Mouse (Mus musculus): ENCODE results near the gene Cabp2.

Cabp2 gene

DNA sequence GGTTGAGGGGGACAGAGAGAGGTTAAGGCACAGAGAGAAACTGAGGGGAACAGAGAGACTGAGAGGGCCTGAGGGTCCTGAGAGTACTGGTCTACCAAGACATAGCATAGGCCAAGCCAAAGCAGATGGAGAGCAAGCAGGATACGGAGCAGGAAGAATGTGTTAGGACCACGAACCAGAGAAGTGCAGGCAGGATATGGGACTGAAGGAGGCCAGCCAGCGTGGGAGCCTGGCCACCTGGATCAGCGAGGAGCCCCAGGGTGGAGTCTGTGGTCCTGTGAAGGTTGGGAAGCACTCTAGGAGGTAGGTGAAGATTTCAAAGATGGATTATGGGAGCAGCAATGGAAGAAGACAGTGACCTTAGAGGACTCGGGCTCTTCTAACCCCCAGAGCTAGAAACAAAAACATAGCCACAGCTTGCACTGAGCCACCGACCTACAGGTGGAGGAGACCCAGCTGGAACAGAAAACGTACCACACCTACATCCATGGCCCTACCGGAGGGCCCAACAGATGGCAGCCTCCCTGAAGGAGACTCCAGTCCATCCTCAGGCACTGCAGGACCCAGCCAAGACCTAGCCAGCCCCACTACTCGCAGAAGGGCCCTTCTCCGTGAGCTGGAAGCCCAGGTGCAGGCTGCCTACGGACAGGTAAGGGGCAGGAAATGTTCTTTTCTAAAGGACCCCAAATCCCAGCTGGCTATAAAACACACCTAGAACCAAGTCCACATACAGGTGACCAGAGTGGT is 1.0 kb downstream of the Cabp2 start:
- DNase-seq: no peak

GRCm38 (mm10) chr19:4083316-4083715 is 1.9 kb downstream of the Cabp2 start:
- no peak for DNase-seq

GRCm38 (mm10) chr19:4083826-4084225 is 2.4 kb downstream of the Cabp2 start:
- no peak for DNase-seq

- DNase-seq: peak; percentile 39
Measured at GRCm38 (mm10) chr19:4084984-4085383, 3.6 kb downstream of the Cabp2 start.

- DNase-seq: no peak
Measured at GRCm38 (mm10) chr19:4086156-4086555, 4.8 kb downstream of the Cabp2 start.

DNA sequence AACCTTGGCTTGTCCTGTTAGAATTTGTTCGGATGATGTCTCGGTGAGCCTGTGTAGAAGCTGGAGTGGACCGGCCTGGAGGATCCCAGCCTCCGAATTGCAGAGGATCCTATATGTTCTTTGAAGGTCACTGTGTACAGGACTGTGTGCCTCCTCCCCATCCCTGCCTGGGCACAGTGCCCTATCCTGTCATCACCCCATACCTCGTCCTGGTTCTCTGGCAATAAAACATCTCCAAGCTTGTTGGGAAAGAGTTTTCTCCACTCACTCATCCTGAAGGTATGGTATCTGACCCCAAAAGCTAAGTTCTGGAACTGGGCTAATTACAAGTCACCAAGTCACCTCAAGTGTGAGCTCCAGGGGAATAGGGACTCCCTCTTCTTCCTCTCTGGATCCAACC is 5.7 kb downstream of the Cabp2 start:
- no peak for DNase-seq

- no peak for DNase-seq
Measured at GRCm38 (mm10) chr19:4088146-4088545, 6.8 kb downstream of the Cabp2 start.

- DNase-seq: no peak
Measured at GRCm38 (mm10) chr19:4089128-4089527, 7.8 kb downstream of the Cabp2 start.

DNA sequence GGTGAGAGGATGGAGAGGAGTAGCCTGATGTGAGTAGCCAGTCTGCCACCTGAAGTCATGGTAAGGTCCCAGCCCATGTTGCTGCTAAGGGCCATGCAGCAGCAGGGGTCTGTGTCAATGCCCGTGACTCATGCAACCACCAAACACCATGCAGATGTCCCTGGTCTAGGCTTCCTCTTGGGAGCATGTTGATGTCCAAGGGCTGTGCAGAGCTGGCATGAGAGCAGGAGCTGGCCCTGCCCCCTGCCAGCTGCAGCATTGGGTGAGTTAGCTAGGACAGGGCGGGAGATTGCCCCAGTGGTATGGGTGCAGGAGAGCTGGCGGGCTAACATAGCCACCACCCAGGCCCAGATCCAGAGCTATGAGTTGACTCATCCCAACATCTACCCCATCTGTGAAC is 9.1 kb downstream of the Cabp2 start:
- DNase-seq: no peak

DNA sequence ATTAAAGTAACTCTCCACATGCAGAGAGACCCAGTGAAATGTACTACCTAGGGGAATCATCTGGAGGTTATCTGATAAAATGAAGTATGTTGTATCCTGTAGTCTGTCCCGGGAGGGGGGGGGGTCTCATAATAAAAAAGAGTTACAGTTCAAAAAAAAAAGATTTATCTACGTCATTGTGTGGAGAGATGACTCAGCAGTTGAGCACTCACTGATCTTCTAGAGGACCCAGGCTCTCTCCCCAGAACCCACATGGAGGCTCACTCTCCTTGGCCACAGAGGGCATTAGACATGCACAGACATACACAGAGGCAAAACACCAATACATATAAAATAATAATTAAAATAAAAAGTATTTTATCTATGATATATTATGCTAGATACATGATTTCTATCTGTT is 10.0 kb downstream of the Cabp2 start:
- no peak for DNase-seq

DNA sequence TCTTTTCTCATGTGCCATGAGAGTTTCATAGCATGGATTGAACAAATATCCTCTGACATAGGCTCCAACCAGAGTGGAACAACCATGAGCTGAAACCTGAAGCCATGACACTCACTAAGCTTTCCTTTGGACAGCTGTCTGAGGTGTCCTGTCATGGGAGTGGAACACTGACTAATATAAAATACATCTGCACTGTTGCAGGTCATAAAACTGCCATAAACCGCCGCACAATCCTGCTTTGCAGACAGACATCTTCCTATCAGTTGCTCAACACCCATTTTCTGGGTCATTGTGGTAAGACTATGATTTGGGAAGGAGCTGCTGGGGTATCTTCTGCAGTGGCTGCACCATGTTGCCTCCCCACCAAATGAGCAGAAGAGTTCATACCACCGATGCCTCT is 11.4 kb downstream of the Cabp2 start:
- DNase-seq: no peak

- DNase-seq: no peak
Measured at GRCm38 (mm10) chr19:4093772-4094171, 12.4 kb downstream of the Cabp2 start.

DNA sequence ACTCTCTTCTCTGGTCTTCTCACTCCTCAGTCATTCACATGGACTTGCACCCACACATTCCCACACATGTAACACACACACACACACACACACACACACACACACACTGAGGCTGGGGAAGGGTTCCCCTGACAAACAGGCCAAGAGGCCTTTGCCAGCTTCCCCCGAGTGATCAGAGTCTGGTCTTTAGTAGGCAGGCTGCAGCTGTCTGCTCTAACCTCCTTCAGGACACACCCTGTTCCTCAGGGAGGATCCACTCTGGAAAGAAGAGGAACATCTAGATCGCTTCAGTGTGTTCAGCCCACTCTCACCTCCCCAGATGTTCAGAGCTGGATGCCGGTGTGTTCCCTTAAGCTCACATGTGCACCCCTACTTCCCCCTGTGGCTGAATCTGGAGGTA is 13.0 kb downstream of the Cabp2 start:
- DNase-seq: no peak

- no peak for DNase-seq
Measured at GRCm38 (mm10) chr19:4094774-4095303, 13.5 kb downstream of the Cabp2 start.

GRCm38 (mm10) chr19:4095802-4096201 is 14.4 kb downstream of the Cabp2 start:
- DNase-seq: no peak

DNA sequence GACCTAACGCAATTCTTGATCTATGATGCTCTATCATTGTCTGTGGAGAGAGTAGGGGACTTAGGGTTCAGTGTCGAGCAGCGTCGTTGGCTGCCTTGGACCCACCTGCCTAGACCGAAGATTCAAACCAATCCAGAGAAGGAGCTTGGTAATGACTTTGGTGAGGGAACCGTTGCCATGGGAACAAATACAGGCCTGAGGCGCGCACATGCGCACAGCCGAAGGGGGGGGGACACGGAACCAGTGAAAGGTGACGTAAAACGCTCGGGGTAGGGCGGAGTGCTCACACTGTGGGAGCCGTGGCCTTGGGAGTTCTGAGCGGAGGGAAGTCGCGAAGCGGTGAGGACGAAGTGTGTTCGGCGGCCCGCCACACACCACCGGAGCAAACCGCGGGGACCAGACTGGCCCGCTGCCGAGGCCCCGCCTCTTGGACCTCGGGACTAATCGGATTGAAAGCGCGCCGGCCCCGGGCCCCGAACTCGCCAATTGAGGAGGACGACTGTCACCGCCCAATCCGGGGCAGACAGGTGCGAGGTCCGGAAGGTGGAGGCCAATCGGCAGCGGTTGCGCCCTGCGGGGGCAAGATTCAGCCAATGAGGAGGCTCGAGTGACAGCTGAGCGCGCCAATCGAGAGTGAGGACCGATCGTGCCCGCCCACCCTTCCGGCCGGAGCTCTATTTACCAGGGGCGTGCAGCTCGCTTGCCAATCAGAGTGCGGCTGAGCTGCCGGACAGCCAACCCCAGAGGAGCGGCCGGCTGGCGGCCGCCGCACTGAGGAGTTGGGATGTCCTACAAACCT is 15.5 kb downstream of the Cabp2 start, which contains the start of gene Cdk2ap2:
Gene Cdk2ap2, plus strand, starts transcription at position 541 of the 799 bp plus-strand sequence.
- peak; percentile 100 for DNase-seq

GRCm38 (mm10) chr19:4097441-4097825 is 16.1 kb downstream of the Cabp2 start:
- peak; percentile 93 for DNase-seq

DNA sequence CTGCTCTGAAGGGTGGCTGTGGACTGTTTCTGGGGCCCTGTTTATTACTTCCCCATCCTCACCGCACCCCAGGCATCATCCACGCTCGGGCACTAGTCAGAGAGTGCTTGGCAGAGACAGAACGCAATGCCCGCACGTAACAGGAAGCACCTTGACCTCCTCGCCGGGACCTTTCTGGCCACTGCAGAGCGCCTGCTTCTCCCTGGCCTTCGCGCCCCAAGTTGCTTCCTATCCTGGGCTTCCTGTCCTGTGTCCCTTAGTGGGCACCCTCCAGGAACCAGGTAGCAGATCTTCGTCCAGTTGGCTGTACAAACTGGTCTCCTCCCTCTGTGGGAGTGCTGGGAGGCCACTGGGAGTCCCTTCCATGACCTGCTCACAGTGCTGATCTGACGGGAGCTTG is 17.0 kb downstream of the Cabp2 start:
- no peak for DNase-seq

GRCm38 (mm10) chr19:4099056-4099455 is 17.7 kb downstream of the Cabp2 start:
- DNase-seq: peak; percentile 92

GRCm38 (mm10) chr19:4099837-4100717 is 18.7 kb downstream of the Cabp2 start, which contains the start of gene Pitpnm1:
Gene Pitpnm1 (plus strand): TSS chr19:4099998.
- peak; percentile 67 for DNase-seq

DNA sequence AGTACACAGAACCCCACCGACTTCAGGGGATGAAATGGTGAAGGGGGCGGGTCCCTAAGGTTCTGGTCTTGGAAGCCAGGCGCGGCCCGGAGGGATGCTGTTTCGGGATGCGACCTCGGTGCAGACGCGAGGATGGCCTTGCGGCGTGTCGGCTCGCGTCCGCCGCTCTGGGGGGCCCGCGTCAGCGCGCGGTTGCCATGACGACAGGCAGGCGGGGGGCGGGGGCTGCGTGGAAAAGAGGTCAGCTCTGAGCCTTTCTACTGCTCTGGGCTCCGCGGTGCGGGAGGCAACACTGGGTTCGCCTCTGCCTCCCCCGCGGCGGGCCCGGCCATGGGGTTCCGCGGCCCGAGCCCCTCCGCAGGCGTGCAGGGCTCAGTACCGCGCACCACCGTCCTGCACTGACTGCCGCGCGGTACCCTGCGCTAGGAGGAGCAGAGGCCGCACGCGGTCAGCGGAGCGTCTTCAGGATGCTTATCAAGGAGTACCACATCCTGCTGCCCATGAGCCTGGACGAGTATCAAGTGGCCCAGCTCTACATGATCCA is 19.4 kb downstream of the Cabp2 start:
- DNase-seq: no peak

DNA sequence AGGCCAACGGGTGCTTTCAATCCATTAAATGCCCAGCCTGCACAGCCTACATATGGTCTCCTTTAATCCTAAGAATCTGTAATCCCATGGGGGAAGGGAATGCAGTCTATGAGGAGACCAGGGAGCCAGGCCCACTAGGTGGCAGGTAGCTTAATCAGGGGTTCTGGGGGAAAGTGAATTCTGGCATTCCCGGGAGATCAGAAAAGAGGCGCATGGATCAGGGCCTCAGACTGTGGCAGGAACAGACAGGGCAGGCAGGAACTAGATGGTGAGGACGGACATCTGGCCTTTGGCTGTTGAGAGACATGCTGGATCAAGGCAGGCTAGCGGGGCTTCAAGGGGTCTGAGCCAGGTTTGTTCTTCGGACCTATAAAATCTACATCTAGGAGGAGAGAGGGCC is 20.1 kb downstream of the Cabp2 start:
- DNase-seq: no peak

DNA sequence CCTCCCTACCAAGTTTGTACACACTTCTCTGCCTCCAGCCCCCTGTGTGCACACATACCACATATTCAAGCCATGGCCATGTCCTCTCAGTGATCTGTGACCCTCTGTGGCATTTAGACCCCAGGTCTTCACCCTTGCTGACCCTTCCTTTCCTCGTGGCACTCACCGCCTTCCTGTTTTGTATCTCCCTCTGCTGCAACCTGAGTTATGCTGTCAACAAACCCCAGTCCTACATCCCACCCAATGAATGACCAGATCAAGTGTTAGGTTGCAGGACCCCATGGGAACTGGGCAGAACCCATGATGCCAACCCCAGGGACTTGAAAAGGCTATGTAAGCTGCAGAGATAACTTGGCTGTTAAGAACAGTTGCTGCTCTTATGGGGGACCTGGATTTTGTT is 20.7 kb downstream of the Cabp2 start:
- no peak for DNase-seq

Measured in kidney, adult 11 months (tissue).